10 mouse cellular contexts compared by ENCODE assay signal in genomic region chr1:55890511-55891151, GRCm38 (mm10).
A peak's percentile ranks its signal among the peaks of the same experiment; 100 is the strongest.
DNase-seq lines count a peak whose midpoint lies in the region; ATAC-seq and TF ChIP-seq lines count a peak whose summit lies in the region.
"Had no signal": no experiment of that assay in that cellular context is flagged by ENCODE, and none has a peak within 500 bp of the region (broad histone marks: within the 10 kb centered on the region; RNA-seq: fewer than 3 reads in every experiment).

No protein-coding gene starts in this region.

- TF ChIP-seq CTCF in stomach, postnatal 0 days (IDR thresholded peaks at IDR 0.05; ENCODE audit: low read depth) = peak; percentile 78

- H3K9me3 ChIP-seq in embryonic facial prominence, embryonic 11.5 days (replicated peaks; ENCODE audit: control insufficient read depth, low read length) = no peaks in the 10 kb centered on the region
- no peaks in the 10 kb centered on the region for H3K9me3 ChIP-seq in stomach, postnatal 0 days (ENCODE audit: control insufficient read depth, low read length)
- H3K9me3 ChIP-seq: liver, embryonic 15.5 days had no signal

- no peak for DNase-seq in frontal cortex, postnatal 25 days (ENCODE audit: low spot score in 2 of 2)
- DNase-seq in 416B (ENCODE audit: low read depth) = peak; percentile 60
- peak; percentile 74 for DNase-seq in embryonic facial prominence, embryonic 11.5 days (ENCODE audit: low spot score)
- DNase-seq in left cerebral cortex, adult 11 months (ENCODE audit: low spot score) = peak; percentile 54
- DNase-seq in stomach, postnatal 0 days (ENCODE audit: low spot score) = no peak
- DNase-seq in urinary bladder, adult 2 months (ENCODE audit: low spot score) = no peak
- DNase-seq in urinary bladder, adult 18-20 months (ENCODE audit: low spot score in 2 of 2) = no peak

- no peak overlapping the region for H3K9ac ChIP-seq in embryonic facial prominence, embryonic 11.5 days (replicated peaks; ENCODE audit: low read length)
- no peak overlapping the region for H3K9ac ChIP-seq in stomach, postnatal 0 days (ENCODE audit: low read length)
- H3K9ac ChIP-seq: liver, embryonic 15.5 days had no signal

- no peak overlapping the region for H3K27ac ChIP-seq in embryonic facial prominence, embryonic 11.5 days (replicated peaks; ENCODE audit: low read depth, low read length)
- no peak overlapping the region for H3K27ac ChIP-seq in stomach, postnatal 0 days (replicated peaks)
- H3K27ac ChIP-seq: liver, embryonic 15.5 days had no signal

- 55% methylated on average over 15 of the region's 15 CpGs for WGBS in embryonic facial prominence, embryonic 11.5 days
- WGBS in stomach, postnatal 0 days = 52% methylated on average over 15 of the region's 15 CpGs

- ATAC-seq in frontal cortex, adult (ENCODE audit: low TSS enrichment) = peak; percentile 68
- no peak for ATAC-seq in embryonic facial prominence, embryonic 11.5 days (replicated peaks; ENCODE audit: insufficient number of reproducible peaks, low FRiP score, low TSS enrichment, low read depth)
- no peak for ATAC-seq in stomach, postnatal 0 days (ENCODE audit: low FRiP score, low TSS enrichment)

- no peaks in the 10 kb centered on the region; the same call in 1 of the 2 replicates for H3K4me1 ChIP-seq in embryonic facial prominence, embryonic 11.5 days (ENCODE audit: control insufficient read depth, insufficient read depth, low read length)
- no peaks in the 10 kb centered on the region for H3K4me1 ChIP-seq in stomach, postnatal 0 days (replicated peaks; ENCODE audit: control insufficient read depth, insufficient read depth)
- H3K4me1 ChIP-seq: liver, embryonic 15.5 days had no signal

- no peak overlapping the region for H3K4me3 ChIP-seq in embryonic facial prominence, embryonic 11.5 days (ENCODE audit: low read depth, low read length)
- no peak overlapping the region for H3K4me3 ChIP-seq in stomach, postnatal 0 days (ENCODE audit: low read depth, low read length)
- H3K4me3 ChIP-seq: erythroblast, embryonic 14.5 days; liver, embryonic 15.5 days had no signal

- no peak for TF ChIP-seq EP300 in stomach, postnatal 0 days (optimal IDR thresholded peaks at IDR 0.05)

- no peaks in the 10 kb centered on the region for H3K36me3 ChIP-seq in embryonic facial prominence, embryonic 11.5 days (replicated peaks; ENCODE audit: control insufficient read depth, insufficient read depth, low read depth, low read length)
- no peaks in the 10 kb centered on the region for H3K36me3 ChIP-seq in stomach, postnatal 0 days (ENCODE audit: control insufficient read depth, insufficient read depth, low read length)
- H3K36me3 ChIP-seq: liver, embryonic 15.5 days had no signal

- H3K4me2 ChIP-seq in embryonic facial prominence, embryonic 11.5 days (ENCODE audit: low read depth, low read length) = no peak overlapping the region
- no peak overlapping the region for H3K4me2 ChIP-seq in stomach, postnatal 0 days (replicated peaks; ENCODE audit: low read depth)
- H3K4me2 ChIP-seq: liver, embryonic 15.5 days had no signal

- H3K27me3 ChIP-seq in embryonic facial prominence, embryonic 11.5 days (ENCODE audit: control insufficient read depth, insufficient read depth, low read length) = peaks cover 5% of the 10 kb centered on the region; the same call in 1 of the 2 replicates
- H3K27me3 ChIP-seq in stomach, postnatal 0 days (ENCODE audit: control insufficient read depth, insufficient read depth, low read length) = 0 out of 2 replicates have a peak, but pooled peaks cover 4% of the 10 kb centered on the region

Comparison
In these comparisons a context has a peak if more than half of its experiments do, and no peak if none do; other contexts are left out.
1. DNase-seq: peak in 416B (single experiment), embryonic facial prominence, embryonic 11.5 days (single experiment) and left cerebral cortex, adult 11 months (single experiment); none in frontal cortex, postnatal 25 days (0 of 2), stomach, postnatal 0 days (single experiment), urinary bladder, adult 2 months (single experiment) and urinary bladder, adult 18-20 months (0 of 2).